Mouse (Mus musculus) right cerebral cortex, adult 2 months (tissue): Measurements from ENCODE around the gene Stmn1.

Source experiments
- DNase-seq, 2 experiments: peaks; one replicate each; pipeline ENCODE4 v3.0.0; 2021 to 2022; ENCODE audit warnings: low spot score in 2 of 2

Gene Stmn1

GRCm38 (mm10) chr4:134468215-134468575, at the start of gene Stmn1:
TSS of gene Stmn1 (plus strand) at chr4:134468320.
- DNase-seq: peak; percentile 95

- no peak for DNase-seq
Measured at GRCm38 (mm10) chr4:134421971-134422370, 46.1 kb upstream of the Stmn1 start.

GRCm38 (mm10) chr4:134423949-134424348, 44.2 kb upstream of the Stmn1 start:
- no peak for DNase-seq

GRCm38 (mm10) chr4:134425088-134425487, 43.0 kb upstream of the Stmn1 start:
- no peak for DNase-seq

GRCm38 (mm10) chr4:134430381-134431004, 37.6 kb upstream of the Stmn1 start:
- peak; percentile 93 to 95 for DNase-seq

- DNase-seq: no peak
Measured at GRCm38 (mm10) chr4:134432686-134433360, 35.3 kb upstream of the Stmn1 start.

- DNase-seq: no peak
Measured at GRCm38 (mm10) chr4:134436185-134436584, 31.9 kb upstream of the Stmn1 start.

- DNase-seq: no peak
Measured at GRCm38 (mm10) chr4:134436659-134437058, 31.5 kb upstream of the Stmn1 start.

GRCm38 (mm10) chr4:134439119-134439518, 29.0 kb upstream of the Stmn1 start:
- no peak for DNase-seq

- DNase-seq: peak; percentile 49 to 56
Measured at GRCm38 (mm10) chr4:134439919-134440318, 28.2 kb upstream of the Stmn1 start.

- no peak for DNase-seq
Measured at GRCm38 (mm10) chr4:134442216-134442615, 25.9 kb upstream of the Stmn1 start.

- no peak for DNase-seq
Measured at GRCm38 (mm10) chr4:134443589-134443988, 24.5 kb upstream of the Stmn1 start.

GRCm38 (mm10) chr4:134444949-134445348, 23.2 kb upstream of the Stmn1 start:
- peak; percentile 71 to 73 for DNase-seq

- DNase-seq: no peak
Measured at GRCm38 (mm10) chr4:134445489-134445888, 22.6 kb upstream of the Stmn1 start.

GRCm38 (mm10) chr4:134447966-134448365, 20.2 kb upstream of the Stmn1 start:
- no peak for DNase-seq

GRCm38 (mm10) chr4:134449595-134450391, 18.3 kb upstream of the Stmn1 start:
- DNase-seq: no peak

GRCm38 (mm10) chr4:134450392-134451195, 17.5 kb upstream of the Stmn1 start:
- peak in 1 of 2 experiments; percentile 74 for DNase-seq

GRCm38 (mm10) chr4:134451484-134451883, 16.6 kb upstream of the Stmn1 start:
- DNase-seq: peak in 1 of 2 experiments; percentile 57

GRCm38 (mm10) chr4:134453619-134454400, 14.3 kb upstream of the Stmn1 start:
- no peak for DNase-seq

- no peak for DNase-seq
Measured at GRCm38 (mm10) chr4:134455310-134455709, 12.8 kb upstream of the Stmn1 start.
